Mouse (Mus musculus): ENCODE results near the gene Dmgdh.

The Dmgdh gene

DNA sequence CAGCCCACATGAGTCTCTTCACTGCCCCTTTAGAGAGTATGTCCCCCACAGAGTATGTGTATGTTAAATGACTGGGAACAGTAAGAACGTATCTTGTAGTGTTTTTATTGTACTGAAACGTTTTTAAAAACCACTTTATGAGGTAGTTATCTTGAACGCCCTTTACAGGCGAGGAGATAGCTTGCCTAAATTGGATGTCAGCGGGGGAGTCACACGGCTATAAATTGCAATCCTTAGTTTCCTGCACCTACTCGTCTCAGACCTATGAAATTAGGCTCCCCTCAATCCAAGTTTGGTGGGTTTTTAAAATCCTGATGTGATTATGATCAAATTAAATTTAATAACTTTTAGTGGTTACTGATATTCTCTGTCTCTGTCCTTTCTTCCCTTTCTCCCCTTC lies 98.6 kb downstream of the Dmgdh start:
- DNase-seq (ENCODE audit: low spot score): no peak

GRCm38 (mm10) chr13:93773704-93774315 lies 99.6 kb downstream of the Dmgdh start:
- DNase-seq (ENCODE audit: low spot score): no peak

DNA sequence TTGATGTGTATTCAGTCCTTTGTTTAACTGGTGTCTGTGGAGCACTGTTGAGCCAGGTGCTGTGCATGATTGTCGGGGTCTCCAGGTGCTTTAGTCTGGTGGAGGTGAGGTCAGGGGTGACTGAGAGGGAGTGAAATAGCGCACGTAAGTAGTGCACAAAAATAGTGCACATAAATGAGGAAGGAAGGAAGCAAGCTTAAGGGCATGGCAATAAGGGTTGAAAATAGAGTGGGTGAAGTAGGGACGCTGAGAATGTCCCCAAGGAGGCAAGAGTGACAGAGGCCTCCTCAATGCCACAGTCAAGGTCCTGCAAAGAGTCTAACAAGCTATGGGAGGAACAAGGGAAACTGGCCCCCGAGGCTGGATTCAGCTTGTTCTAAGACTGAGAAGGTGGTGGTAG lies 108.6 kb downstream of the Dmgdh start:
- DNase-seq (ENCODE audit: low spot score): no peak

- DNase-seq (ENCODE audit: low spot score): no peak
These were observed 111.1 kb downstream of the Dmgdh start for GRCm38 (mm10) chr13:93785329-93785728.

DNA sequence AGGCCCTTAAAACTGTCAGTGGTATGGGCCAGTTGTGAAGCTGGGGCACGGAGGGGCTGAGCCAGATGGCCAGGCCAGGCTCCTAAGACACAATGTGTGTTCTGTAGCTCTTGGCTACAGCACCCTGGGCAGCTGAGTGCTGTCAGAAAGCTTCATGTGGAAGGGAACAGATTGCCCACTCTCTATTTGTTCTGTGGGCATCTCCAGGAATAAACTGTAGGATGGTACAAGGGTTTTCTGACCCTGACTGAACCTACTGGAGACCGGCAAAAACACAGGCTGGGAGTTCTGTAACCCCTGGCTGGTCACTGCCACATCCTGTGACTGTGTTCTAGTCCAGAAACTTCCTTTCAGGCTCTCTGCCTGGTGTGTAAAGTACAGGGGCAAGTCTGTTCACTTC lies 111.8 kb downstream of the Dmgdh start:
- DNase-seq (ENCODE audit: low spot score): no peak

GRCm38 (mm10) chr13:93787647-93788046 lies 113.4 kb downstream of the Dmgdh start:
- no peak for DNase-seq (ENCODE audit: low spot score)

GRCm38 (mm10) chr13:93792945-93793642 lies 118.9 kb downstream of the Dmgdh start:
- DNase-seq (ENCODE audit: low spot score): no peak

- no peak for DNase-seq (ENCODE audit: low spot score)
These were observed 119.5 kb downstream of the Dmgdh start for GRCm38 (mm10) chr13:93793643-93794182.

DNA sequence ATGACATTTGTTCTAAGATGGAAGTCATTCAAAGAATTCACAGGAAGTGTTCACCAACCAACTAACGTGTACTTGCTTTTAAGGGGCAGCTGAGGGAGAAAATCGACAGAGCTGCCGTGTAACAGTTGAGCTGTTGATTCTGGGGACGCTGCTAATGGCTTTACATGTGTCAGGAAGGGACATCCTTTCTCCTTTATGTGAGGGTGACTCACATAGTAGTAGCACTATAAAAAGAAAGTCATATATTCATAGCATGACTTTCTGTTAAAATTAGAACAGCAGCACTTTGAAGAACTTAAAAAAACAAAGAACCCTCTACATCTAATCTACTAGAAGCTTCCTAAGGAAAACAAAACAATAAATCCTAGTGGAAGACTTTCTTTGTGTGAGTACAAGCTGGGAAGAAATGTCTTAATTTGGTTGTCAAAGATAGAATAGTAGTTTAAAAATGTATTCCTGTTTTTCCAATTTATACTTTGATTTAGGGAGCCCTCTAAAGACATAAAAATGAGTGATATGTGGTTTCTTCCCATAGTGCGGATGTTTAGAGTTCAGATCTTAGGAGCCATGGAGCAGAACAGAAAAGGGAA lies 122.9 kb downstream of the Dmgdh start:
- DNase-seq (ENCODE audit: low spot score): no peak

All from ovary, adult 18-20 months (tissue).